Mouse (Mus musculus) kidney, adult 2 months (tissue): Measurements from ENCODE around the gene Gm13889. TPM values are rescaled to one million over a fixed set of nuclear protein-coding genes. Genes with fewer than 3 reads are reported as not detected.

Source experiments
- DNase-seq: peaks from one replicate; pipeline ENCODE4 v3.0.0; 2021
- H3K27ac ChIP-seq: fragments of 200-500 bp; 2 replicates; pipeline ENCODE4 v1.5.1; 2012; ENCODE audit warnings: low read depth, low read length, control low read depth, inconsistent platforms; ENCODE audit not compliant: insufficient read depth
- H3K27me3 ChIP-seq: fragments of 200-500 bp; replicated peaks from 2 replicates; pipeline ENCODE4 v1.6.1; 2012; ENCODE audit warnings: mild to moderate bottlenecking, moderate library complexity, low read length, inconsistent platforms; ENCODE audit not compliant: control insufficient read depth, insufficient read depth
- H3K36me3 ChIP-seq: fragments of 200-500 bp; 2 replicates; pipeline ENCODE4 v1.6.1; 2012; ENCODE audit warnings: mild to moderate bottlenecking, moderate library complexity, low read length, inconsistent platforms; ENCODE audit not compliant: control insufficient read depth, insufficient read depth
- H3K4me1 ChIP-seq: fragments of 200-500 bp; 2 replicates; pipeline ENCODE4 v1.6.1; 2011; ENCODE audit warnings: low read length; ENCODE audit not compliant: control insufficient read depth, insufficient read depth
- H3K4me3 ChIP-seq: fragments of 200-500 bp; 2 replicates; pipeline ENCODE4 v1.5.1; 2011; ENCODE audit warnings: mild to moderate bottlenecking, low read depth, low read length, control low read depth; ENCODE audit not compliant: insufficient read depth
- CTCF ChIP-seq: fragments of 200-500 bp; conservative IDR thresholded peaks from 2 replicates; pipeline ENCODE4 v1.5.1; 2011; ENCODE audit warnings: low read depth, mild to moderate bottlenecking, control low read depth, low read length, moderate library complexity, mixed read lengths; ENCODE audit not compliant: insufficient read depth, insufficient read length
- POLR2A ChIP-seq: fragments of 200-500 bp; IDR thresholded peaks from one replicate; pipeline ENCODE4 v1.6.1; 2011; ENCODE audit warnings: low read depth, low read length, control low read depth
- WGBS: fragments of 180-500 bp; shearing (Covaris S2); methylation state at CpG from one replicate; pipeline ENCODE4 v1.1.7; 2018; 5-methylcytosine and 5-hydroxymethylcytosine counted together
- polyA plus RNA-seq: library from polyadenylated mRNA; depleted of rRNA; stranded (reverse); fragments of >200 nt; gene quantifications from 2 replicates; pipeline ENCODE4 v1.2.3, GENCODE M21; 2012; rRNA removed

Gm13889 gene
- polyA plus RNA-seq = 12.2 and 14.9 TPM in 2 replicates

DNA sequence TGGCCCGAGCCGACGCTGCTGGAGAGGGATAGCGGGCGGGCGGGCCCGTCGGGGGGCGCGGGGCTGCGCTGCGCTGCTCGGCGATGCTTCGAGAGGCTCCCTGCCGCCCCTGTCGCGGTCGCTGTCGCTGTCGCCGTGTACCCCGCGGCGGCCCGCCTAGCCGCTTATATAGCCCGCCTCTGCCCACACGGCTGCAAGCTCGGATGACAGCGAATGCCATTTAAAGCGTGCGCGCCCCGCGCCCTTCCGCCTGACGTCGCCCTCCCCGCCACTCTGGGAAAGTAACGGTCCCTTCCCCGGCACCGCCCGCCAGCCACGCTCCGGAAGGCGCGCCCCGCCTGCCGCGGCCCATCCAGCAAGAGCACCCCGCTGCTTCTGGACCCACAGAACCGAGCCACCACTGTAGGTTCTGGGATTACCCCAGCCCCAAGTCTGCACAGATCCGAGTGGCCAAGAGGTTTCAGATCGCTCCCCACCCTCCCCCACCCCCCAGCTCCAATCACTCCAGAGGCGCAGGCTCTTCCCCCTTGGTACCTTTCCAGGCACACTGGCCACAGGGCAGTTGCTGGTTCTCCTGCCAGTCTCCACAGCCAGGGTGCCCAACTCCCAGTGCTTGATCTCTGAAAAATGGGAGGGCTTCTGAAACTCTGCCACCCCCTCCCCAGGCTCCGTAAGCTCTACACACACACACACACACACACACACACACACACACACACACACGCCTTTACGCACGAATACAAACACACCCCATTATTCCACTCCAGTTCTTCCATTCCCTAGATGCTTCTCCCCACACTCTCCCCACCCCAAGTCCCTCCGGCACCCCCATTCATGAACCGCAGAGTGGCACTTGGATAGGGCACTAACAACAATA lies at the start of gene Gm13889:
Gm13889 (minus strand) TSS at position 294 of the 877 bp plus-strand sequence.
- peak; percentile 87 for DNase-seq
- TF ChIP-seq POLR2A (peak; percentile 35), CTCF (no peak)
- H3K27ac ChIP-seq = peak within 1 kb of the TSS; percentile 49; the same call in 1 of the 2 replicates
- H3K27me3 ChIP-seq = peaks cover 1% of the 10 kb centered on the region; the same call in 1 of the 2 replicates
- H3K4me1 ChIP-seq = no peaks in the 10 kb centered on the region
- H3K4me3 ChIP-seq = peak within 1 kb of the TSS; percentile 63
- H3K36me3 ChIP-seq = no peaks in the 10 kb centered on the region
- whole genome bisulfite sequencing = 8% methylated on average over 58 of the region's 62 CpGs

DNA sequence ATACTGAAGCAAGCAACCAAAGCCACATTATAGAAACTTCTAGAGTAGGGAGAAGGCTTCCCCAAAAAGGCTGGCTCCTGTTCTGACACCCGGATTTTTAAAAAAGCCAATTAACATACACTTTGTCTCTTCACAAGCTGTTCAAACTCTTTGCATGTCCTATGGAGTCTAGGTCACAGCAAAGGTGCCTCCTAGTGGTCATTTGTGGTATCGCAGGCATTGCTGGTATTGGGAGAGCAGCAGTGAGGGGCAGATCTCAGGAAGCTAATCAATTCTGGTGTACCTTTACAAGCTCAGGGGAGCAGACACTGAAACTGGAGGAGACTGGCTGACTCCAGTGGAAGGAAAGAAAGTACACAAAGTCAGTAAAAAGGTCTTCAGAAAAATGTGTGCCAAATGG lies 45.3 kb upstream of the Gm13889 start:
- peak; percentile 83 for DNase-seq
- H3K36me3 ChIP-seq = peaks cover 8% of the 10 kb centered on the region
- TF ChIP-seq CTCF = peak; percentile 83
- TF ChIP-seq POLR2A = no peak

DNA sequence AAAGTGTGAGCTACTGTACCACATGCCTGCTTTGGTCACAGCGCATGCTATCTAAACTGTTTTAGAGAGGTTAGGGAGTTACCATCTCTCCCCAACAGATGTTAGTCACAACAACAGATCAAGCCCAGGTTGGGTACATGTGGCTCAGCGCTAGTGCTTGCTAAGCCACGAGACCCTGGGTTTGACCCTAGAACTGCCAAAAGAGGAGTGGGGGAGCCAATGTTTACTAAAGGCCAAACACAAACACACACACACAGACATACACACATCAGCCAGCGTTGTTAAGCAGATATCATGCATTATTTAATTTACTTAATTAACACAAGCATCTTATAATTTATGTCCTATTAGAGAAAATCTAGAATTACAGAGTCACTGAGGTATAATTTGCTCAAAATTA lies 44.9 kb upstream of the Gm13889 start:
- Histone ChIP-seq H3K27me3 (no peaks in the 10 kb centered on the region), H3K4me1 (peaks cover 2% of the 10 kb centered on the region; the same call in 1 of the 2 replicates), H3K27ac (peak overlapping the region; percentile 72; the same call in 1 of the 2 replicates), H3K4me3 (no peak overlapping the region), H3K36me3 (peaks cover 6% of the 10 kb centered on the region)
- 79% methylated on average over 4 of the region's 4 CpGs for WGBS
- TF ChIP-seq POLR2A (no peak), CTCF (no peak)
- DNase-seq = no peak

More for the DNA sequence above, 45.3 kb upstream of the Gm13889 start:
- H3K4me1 ChIP-seq = peaks cover 2% of the 10 kb centered on the region; the same call in 1 of the 2 replicates
- no peak overlapping the region for H3K27ac ChIP-seq
- no peak overlapping the region for H3K4me3 ChIP-seq
- no peaks in the 10 kb centered on the region for H3K27me3 ChIP-seq
- 5% methylated on average over 2 of the region's 2 CpGs for WGBS

DNA sequence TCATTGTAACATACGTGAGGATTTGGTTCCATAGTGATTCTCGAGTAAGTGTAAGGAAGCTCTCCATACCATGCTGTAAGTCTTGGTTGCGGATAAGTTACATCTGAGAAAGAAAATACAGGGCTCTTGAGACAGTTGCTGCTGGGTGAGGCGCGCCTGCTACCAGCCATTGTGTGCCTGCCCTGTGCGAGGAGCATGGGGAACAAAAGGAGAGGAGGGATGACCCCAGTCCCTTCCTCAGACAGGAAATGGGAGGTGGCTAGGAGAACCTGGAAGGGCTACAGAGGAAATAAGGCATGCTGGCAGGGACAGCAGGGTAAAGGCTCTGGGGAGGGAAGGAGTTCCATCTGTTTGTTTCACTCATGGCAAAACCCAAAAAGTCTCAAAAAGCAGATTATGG lies 44.4 kb upstream of the Gm13889 start:
- H3K27ac ChIP-seq = peak overlapping the region; percentile 72; the same call in 1 of the 2 replicates
- H3K4me3 ChIP-seq = no peak overlapping the region
- no peak for TF ChIP-seq POLR2A
- TF ChIP-seq CTCF = no peak
- DNase-seq = peak; percentile 65
- 69% methylated on average over 6 of the region's 6 CpGs for WGBS
- no peaks in the 10 kb centered on the region for H3K27me3 ChIP-seq
- peaks cover 6% of the 10 kb centered on the region for H3K36me3 ChIP-seq
- peaks cover 2% of the 10 kb centered on the region; the same call in 1 of the 2 replicates for H3K4me1 ChIP-seq

DNA sequence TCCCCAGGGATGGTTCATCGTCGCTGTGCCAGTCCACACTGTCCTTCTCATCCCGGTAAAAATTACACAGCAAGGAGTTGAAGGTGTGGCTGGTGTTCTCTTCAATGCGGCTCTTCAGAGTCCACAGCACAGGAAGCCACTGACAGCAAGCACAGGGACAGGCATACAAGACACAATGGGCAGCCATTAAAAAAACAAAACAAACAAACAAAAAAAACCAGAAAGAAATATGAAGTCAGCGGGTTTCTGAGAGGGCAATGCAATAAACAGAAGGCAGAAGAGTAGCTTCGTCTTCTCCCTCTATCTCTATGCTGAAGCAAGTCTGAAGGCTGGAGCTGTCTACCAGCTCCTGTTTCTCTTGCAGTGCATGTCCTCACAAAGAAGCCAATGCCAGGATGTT lies 39.3 kb upstream of the Gm13889 start, which contains the start of gene Gm27027:
Gm27027 (minus strand) TSS at position 101 of the 400 bp plus-strand sequence.
- H3K4me1 ChIP-seq = peaks cover 2% of the 10 kb centered on the region; the same call in 1 of the 2 replicates
- 79% methylated on average over 6 of the region's 6 CpGs for WGBS
- no peak for TF ChIP-seq CTCF
- no peak for TF ChIP-seq POLR2A
- H3K27ac ChIP-seq = peak within 1 kb of the TSS; percentile 30; the same call in 1 of the 2 replicates
- H3K27me3 ChIP-seq = no peaks in the 10 kb centered on the region
- DNase-seq = peak; percentile 27
- no peak within 1 kb of the TSS for H3K4me3 ChIP-seq
- H3K36me3 ChIP-seq = peaks cover 5% of the 10 kb centered on the region; the same call in 1 of the 2 replicates

DNA sequence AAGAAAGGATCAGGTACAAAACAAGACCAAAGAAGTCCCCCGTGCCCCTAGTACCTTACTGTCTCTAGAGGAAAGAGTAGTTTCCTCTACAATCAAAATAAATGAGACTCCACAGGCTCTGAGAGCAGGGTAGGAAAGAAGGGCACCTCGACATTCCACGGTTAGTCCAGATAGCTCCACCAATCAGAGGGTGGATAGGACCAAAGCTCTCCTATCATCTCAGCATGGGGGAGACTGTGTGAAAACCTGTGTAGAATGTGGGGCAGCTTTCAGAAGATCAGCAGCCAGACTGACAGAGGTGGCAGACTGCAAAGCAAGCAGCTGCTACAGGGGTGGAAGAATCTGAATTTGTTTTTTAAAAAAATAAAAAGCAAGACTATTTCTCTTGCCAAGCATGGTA lies 35.8 kb upstream of the Gm13889 start:
- Histone ChIP-seq H3K4me3 (no peak overlapping the region), H3K36me3 (peaks cover 2% of the 10 kb centered on the region; the same call in 1 of the 2 replicates), H3K27ac (peak overlapping the region; percentile 51), H3K27me3 (no peaks in the 10 kb centered on the region), H3K4me1 (no peaks in the 10 kb centered on the region)
- no peak for DNase-seq
- WGBS = 54% methylated on average over 3 of the region's 3 CpGs
- TF ChIP-seq CTCF = no peak
- no peak for TF ChIP-seq POLR2A

DNA sequence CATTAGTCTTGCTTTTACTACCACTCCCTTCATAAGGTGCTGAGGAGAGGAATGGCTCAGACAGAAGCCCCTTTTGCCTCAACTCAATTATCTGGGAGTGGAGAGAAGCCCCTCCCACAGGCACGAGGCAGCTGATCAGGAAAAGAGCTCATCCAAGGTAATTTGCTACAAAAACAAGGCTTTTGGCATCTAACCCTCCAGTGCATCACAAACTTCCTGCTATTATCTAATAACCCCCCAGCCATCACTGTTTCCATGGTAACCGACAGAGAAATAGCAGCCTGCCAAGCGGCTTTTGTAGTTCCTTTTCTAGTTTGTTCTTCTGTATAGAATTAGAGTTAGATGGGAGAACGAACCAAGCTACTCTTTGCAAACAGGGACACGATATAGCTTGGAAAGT lies 35.3 kb upstream of the Gm13889 start:
- WGBS = 50% methylated on average over 5 of the region's 5 CpGs
- Histone ChIP-seq H3K36me3 (peaks cover 2% of the 10 kb centered on the region; the same call in 1 of the 2 replicates), H3K4me1 (no peaks in the 10 kb centered on the region), H3K27me3 (no peaks in the 10 kb centered on the region), H3K4me3 (no peak overlapping the region), H3K27ac (peak overlapping the region; percentile 66)
- TF ChIP-seq POLR2A (no peak), CTCF (no peak)
- DNase-seq = peak; percentile 86
